Mouse (Mus musculus) gastrocnemius, adult 8-10 months (tissue): ENCODE results near the gene Crxos. TPM values are rescaled to one million over a fixed set of nuclear protein-coding genes. Genes with fewer than 3 reads are reported as not detected.

Source experiments
- DNase-seq, 2 experiments: peaks; one replicate each; pipeline ENCODE4 v3.0.0; 2022; ENCODE audit warnings: low spot score in 2 of 2
- total RNA-seq, 4 experiments: library from RNA; stranded (reverse); gene quantifications; 2 replicates each; pipeline ENCODE4 v1.2.4; 2022

Crxos gene
- total RNA-seq, 4 experiments from 2014 or later = not detected

- no peak for DNase-seq
Observed at GRCm38 (mm10) chr7:15920645-15921190, 38.3 kb downstream of the Crxos start.

- peak; percentile 51 to 67 for DNase-seq
Observed at GRCm38 (mm10) chr7:15921796-15922195, 39.4 kb downstream of the Crxos start.

- DNase-seq = peak; percentile 88 to 89
Observed at GRCm38 (mm10) chr7:15922220-15922773, 39.9 kb downstream of the Crxos start, which contains the start of gene Selenow. TSS of gene Selenow (minus strand) at chr7:15922402.

GRCm38 (mm10) chr7:15929910-15930309 is 47.5 kb downstream of the Crxos start:
- DNase-seq = peak in 1 of 2 experiments; percentile 48

GRCm38 (mm10) chr7:15930543-15930942 is 48.1 kb downstream of the Crxos start:
- DNase-seq = no peak

- DNase-seq = no peak
Observed at GRCm38 (mm10) chr7:15931635-15932034, 49.2 kb downstream of the Crxos start.

- no peak for DNase-seq
Observed at GRCm38 (mm10) chr7:15933437-15934359, 51.3 kb downstream of the Crxos start.

GRCm38 (mm10) chr7:15937491-15937890 is 55.1 kb downstream of the Crxos start:
- no peak for DNase-seq

GRCm38 (mm10) chr7:15938621-15939020 is 56.2 kb downstream of the Crxos start:
- no peak for DNase-seq

- DNase-seq = no peak
Observed at GRCm38 (mm10) chr7:15944311-15944710, 61.9 kb downstream of the Crxos start.

GRCm38 (mm10) chr7:15945211-15945610 is 62.8 kb downstream of the Crxos start:
- no peak for DNase-seq

GRCm38 (mm10) chr7:15945721-15946536 is 63.5 kb downstream of the Crxos start, which contains the start of gene Nop53:
TSS of gene Nop53 (minus strand) at chr7:15946074.
- peak; percentile 91 to 93 for DNase-seq

- DNase-seq = no peak
Observed at GRCm38 (mm10) chr7:15947653-15948260, 65.3 kb downstream of the Crxos start.

- peak; percentile 88 to 90 for DNase-seq
Observed at GRCm38 (mm10) chr7:15948381-15948941, 66.0 kb downstream of the Crxos start.

- no peak for DNase-seq
Observed at GRCm38 (mm10) chr7:15949216-15949790, 66.9 kb downstream of the Crxos start.

- no peak for DNase-seq
Observed at GRCm38 (mm10) chr7:15950008-15950407, 67.6 kb downstream of the Crxos start.

GRCm38 (mm10) chr7:15952416-15952815 is 70.0 kb downstream of the Crxos start:
- DNase-seq = no peak
